Comparison of ENCODE assay signal across 8 mouse cellular contexts in the genomic region with DNA sequence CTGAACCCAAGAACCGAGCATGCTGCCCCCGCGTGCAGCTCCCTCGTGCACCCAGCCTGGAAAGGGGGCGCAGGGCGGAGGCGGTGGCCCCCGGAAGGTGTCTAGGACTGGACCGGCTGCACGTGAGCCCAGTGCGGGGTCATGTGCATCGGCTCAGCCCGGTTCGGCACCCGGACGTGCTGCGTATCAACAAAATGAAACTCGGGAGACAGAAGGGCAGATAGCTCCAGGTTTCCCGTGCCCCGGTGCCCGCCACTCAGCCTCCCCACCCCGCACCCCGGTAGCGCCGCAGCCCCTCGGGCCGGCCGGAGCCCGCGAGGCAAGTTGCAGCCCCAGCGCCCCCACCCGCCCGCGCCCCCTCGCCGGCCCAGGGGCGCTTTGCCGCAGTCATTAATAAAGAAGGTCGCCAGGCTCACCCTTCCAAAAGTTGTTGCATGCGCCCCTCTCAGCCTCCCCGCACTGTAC. TPM values are rescaled to one million over a fixed set of nuclear protein-coding genes. Genes with fewer than 3 reads are reported as not detected.
DNase-seq lines count a peak whose midpoint lies in the region; ATAC-seq and TF ChIP-seq lines count a peak whose summit lies in the region.

No protein-coding gene starts in this region.

- no peaks in the 10 kb centered on the region for H3K9me3 ChIP-seq in embryonic facial prominence, embryonic 14.5 days (ENCODE audit: control insufficient read depth, low read length)
- no peaks in the 10 kb centered on the region for H3K9me3 ChIP-seq in heart, embryonic 10.5 days
- no peaks in the 10 kb centered on the region for H3K9me3 ChIP-seq in kidney, embryonic 15.5 days (replicated peaks)
- H3K9me3 ChIP-seq in limb, embryonic 14.5 days (ENCODE audit: control insufficient read depth, low read length): no peaks in the 10 kb centered on the region
- H3K9me3 ChIP-seq in midbrain, embryonic 12.5 days: no peaks in the 10 kb centered on the region

- no peak for TF ChIP-seq POLR2A in limb, embryonic 14.5 days (IDR thresholded peaks at IDR 0.05; ENCODE audit: borderline replicate concordance, extremely low read depth, insufficient read depth, insufficient read length)

- WGBS in embryonic facial prominence, embryonic 14.5 days: under 1% methylated on average over 27 of the region's 41 CpGs
- under 1% methylated on average over 41 of the region's 41 CpGs for WGBS in heart, embryonic 10.5 days
- under 1% methylated on average over 41 of the region's 41 CpGs for WGBS in kidney, embryonic 15.5 days
- WGBS in limb, embryonic 14.5 days: 0% methylated on average over 27 of the region's 41 CpGs
- WGBS in midbrain, embryonic 12.5 days: under 1% methylated on average over 41 of the region's 41 CpGs

- no peak for ATAC-seq in embryonic facial prominence, embryonic 14.5 days (ENCODE audit: low read depth)
- 0 out of 2 replicates have a peak, but pooled peaks have one; percentile 3 for ATAC-seq in kidney, embryonic 15.5 days (replicated peaks; ENCODE audit: low FRiP score)
- no peak for ATAC-seq in limb, embryonic 14.5 days (ENCODE audit: low FRiP score, low read depth)
- no peak for ATAC-seq in midbrain, embryonic 12.5 days (ENCODE audit: low FRiP score, low read depth)
- no peak for ATAC-seq in activated CD4-positive, CD25-positive, alpha-beta regulatory T cell, adult 4 months

- peak overlapping the region; percentile 96 for H3K27ac ChIP-seq in embryonic facial prominence, embryonic 14.5 days (replicated peaks; ENCODE audit: low read depth, low read length)
- peak overlapping the region; percentile 88 for H3K27ac ChIP-seq in heart, embryonic 10.5 days
- peak overlapping the region; percentile 83 for H3K27ac ChIP-seq in kidney, embryonic 15.5 days
- H3K27ac ChIP-seq in limb, embryonic 14.5 days (replicated peaks; ENCODE audit: low read depth, low read length): peak overlapping the region; percentile 90
- no peak overlapping the region; the same call in 1 of the 2 replicates for H3K27ac ChIP-seq in midbrain, embryonic 12.5 days (replicated peaks)

- H3K4me1 ChIP-seq in embryonic facial prominence, embryonic 14.5 days (ENCODE audit: control insufficient read depth, insufficient read depth, low read length): peaks cover 22% of the 10 kb centered on the region
- H3K4me1 ChIP-seq in heart, embryonic 10.5 days: peaks cover 27% of the 10 kb centered on the region
- H3K4me1 ChIP-seq in kidney, embryonic 15.5 days: peaks cover 57% of the 10 kb centered on the region
- peaks cover 28% of the 10 kb centered on the region for H3K4me1 ChIP-seq in limb, embryonic 14.5 days (ENCODE audit: control insufficient read depth, insufficient read depth, low read length)
- peaks cover 40% of the 10 kb centered on the region for H3K4me1 ChIP-seq in midbrain, embryonic 12.5 days

- peak overlapping the region; percentile 74 for H3K4me3 ChIP-seq in embryonic facial prominence, embryonic 14.5 days (ENCODE audit: low read depth, low read length)
- H3K4me3 ChIP-seq in heart, embryonic 10.5 days: peak overlapping the region; percentile 81
- peak overlapping the region; percentile 61 for H3K4me3 ChIP-seq in kidney, embryonic 15.5 days (replicated peaks)
- peak overlapping the region; percentile 83 for H3K4me3 ChIP-seq in limb, embryonic 14.5 days (replicated peaks; ENCODE audit: low read length)
- H3K4me3 ChIP-seq in midbrain, embryonic 12.5 days: peak overlapping the region; percentile 64

- peak overlapping the region; percentile 90 for H3K4me2 ChIP-seq in embryonic facial prominence, embryonic 14.5 days (ENCODE audit: low read depth, low read length)
- H3K4me2 ChIP-seq in kidney, embryonic 15.5 days: peak overlapping the region; percentile 91
- H3K4me2 ChIP-seq in limb, embryonic 14.5 days (replicated peaks; ENCODE audit: low read depth, low read length, severe bottlenecking): peak overlapping the region; percentile 96
- H3K4me2 ChIP-seq in midbrain, embryonic 12.5 days (replicated peaks): peak overlapping the region; percentile 100

- peak overlapping the region; percentile 78 for H3K9ac ChIP-seq in embryonic facial prominence, embryonic 14.5 days (ENCODE audit: low read depth, low read length)
- peak overlapping the region; percentile 48 for H3K9ac ChIP-seq in kidney, embryonic 15.5 days
- H3K9ac ChIP-seq in limb, embryonic 14.5 days (ENCODE audit: low read depth, low read length, severe bottlenecking): peak overlapping the region; percentile 85
- H3K9ac ChIP-seq in midbrain, embryonic 12.5 days (replicated peaks): peak overlapping the region; percentile 71

- H3K36me3 ChIP-seq in embryonic facial prominence, embryonic 14.5 days (ENCODE audit: control insufficient read depth, insufficient read depth, low read length): no peaks in the 10 kb centered on the region
- no peaks in the 10 kb centered on the region for H3K36me3 ChIP-seq in heart, embryonic 10.5 days
- H3K36me3 ChIP-seq in kidney, embryonic 15.5 days: no peaks in the 10 kb centered on the region
- no peaks in the 10 kb centered on the region for H3K36me3 ChIP-seq in limb, embryonic 14.5 days (ENCODE audit: control insufficient read depth, insufficient read depth, low read length)
- no peaks in the 10 kb centered on the region for H3K36me3 ChIP-seq in midbrain, embryonic 12.5 days

- no peaks in the 10 kb centered on the region for H3K27me3 ChIP-seq in embryonic facial prominence, embryonic 14.5 days (replicated peaks; ENCODE audit: control insufficient read depth, insufficient read depth, low read length)
- peaks cover 33% of the 10 kb centered on the region for H3K27me3 ChIP-seq in heart, embryonic 10.5 days (ENCODE audit: insufficient read depth, poor library complexity, severe bottlenecking)
- H3K27me3 ChIP-seq in kidney, embryonic 15.5 days: peaks cover 50% of the 10 kb centered on the region
- no peaks in the 10 kb centered on the region for H3K27me3 ChIP-seq in limb, embryonic 14.5 days (ENCODE audit: control insufficient read depth, insufficient read depth, low read length)
- H3K27me3 ChIP-seq in midbrain, embryonic 12.5 days: peaks cover 52% of the 10 kb centered on the region

- peak; percentile 83 for DNase-seq in adrenal gland, postnatal 14 days
- DNase-seq in embryonic facial prominence, embryonic 14.5 days (ENCODE audit: low spot score): peak; percentile 35
- DNase-seq in heart, embryonic 10.5 days (ENCODE audit: low spot score): no peak
- DNase-seq in limb, embryonic 14.5 days (ENCODE audit: low spot score): no peak
- peak; percentile 64 to 67 for DNase-seq in spleen, adult 18-20 months

RNA-seq across cellular contexts. Expression of a gene that starts 0.8 kb away (rescaled TPM):
- total RNA-seq in adrenal gland, postnatal 14 days (2021): 11.9 and 15.1 TPM in 2 replicates
- polyA plus RNA-seq in embryonic facial prominence, embryonic 14.5 days (2014; fragmentation: Nextera tagmentation; extraction: Ambion mirVana): 1.1 and 1.4 TPM in 2 replicates
- polyA plus RNA-seq in heart, embryonic 10.5 days (2016; fragmentation: Nextera tagmentation; extraction: Ambion mirVana): 0.73 and 0.82 TPM in 2 replicates
- 0.63 and 0.81 TPM in 2 replicates for polyA plus RNA-seq in kidney, embryonic 15.5 days (2015; fragmentation: Nextera tagmentation; extraction: Ambion mirVana)
- 5.2 and 5.7 TPM in 2 replicates for polyA plus RNA-seq in limb, embryonic 14.5 days (2012; rRNA removed)
- polyA plus RNA-seq in limb, embryonic 14.5 days (2014; fragmentation: Nextera tagmentation; extraction: Ambion mirVana): 1.7 and 1.8 TPM in 2 replicates
- polyA plus RNA-seq in midbrain, embryonic 12.5 days (2016; fragmentation: Nextera tagmentation; extraction: Ambion mirVana): 0.43 and 0.48 TPM in 2 replicates
- polyA plus RNA-seq in activated CD4-positive, CD25-positive, alpha-beta regulatory T cell, adult 4 months (2017; shearing (Covaris generic)): 10 to 100 TPM; 13.5 to 17.6 TPM

Comparison
In these comparisons a context has a peak if more than half of its experiments do, and no peak if none do; other contexts are left out.
1. DNase-seq: peak in adrenal gland, postnatal 14 days (single experiment), embryonic facial prominence, embryonic 14.5 days (single experiment) and spleen, adult 18-20 months (2 of 2); none in heart, embryonic 10.5 days (single experiment) and limb, embryonic 14.5 days (single experiment).
2. Peak in every context shown above with its lines, with median percentiles within 50 percentile points of each other: H3K4me2 ChIP-seq, H3K4me3 ChIP-seq and H3K9ac ChIP-seq.